Mouse (Mus musculus) intestine, embryonic 14.5 days (tissue): ENCODE measurements at regions not wholly inside any gene's neighbourhood (a gene's known extent, or its start where the extent isn't known, plus 50 kb on each side); places are given as distances from the start of the nearest gene placed in this dataset.

Experiments used
- ATAC-seq: fragments of 200-750 bp; cut with Nextera tagmentation; replicated peaks from 2 replicates; pipeline ENCODE4 v1.8.0; 2017; ENCODE audit warnings: low read depth, moderate number of reproducible peaks, moderate TSS enrichment, moderate library complexity; ENCODE audit not compliant: low FRiP score, low TSS enrichment
- DNase-seq: peaks from one replicate; pipeline ENCODE4 v3.0.0-alpha.2; 2018; ENCODE audit warnings: low spot score
- H3K27ac ChIP-seq: fragments of 300-500 bp; sonication (generic); 2 replicates; pipeline ENCODE4 v1.5.1; 2014; ENCODE audit warnings: low read depth, mild to moderate bottlenecking, control low read depth
- H3K27me3 ChIP-seq: fragments of 300-500 bp; sonication (generic); replicated peaks from 2 replicates; pipeline ENCODE4 v1.6.1; 2014; ENCODE audit warnings: low read length, control low read depth; ENCODE audit not compliant: control insufficient read depth, insufficient read depth
- H3K36me3 ChIP-seq: fragments of 300-500 bp; sonication (generic); 2 replicates; pipeline ENCODE4 v1.6.1; 2014; ENCODE audit warnings: low read length, control low read depth; ENCODE audit not compliant: control insufficient read depth, insufficient read depth
- H3K4me1 ChIP-seq: fragments of 300-500 bp; sonication (generic); replicated peaks from 2 replicates; pipeline ENCODE4 v1.6.1; 2014; ENCODE audit warnings: low read length, control low read depth, mixed read lengths; ENCODE audit not compliant: control insufficient read depth, insufficient read depth
- H3K4me2 ChIP-seq: fragments of 300-500 bp; sonication (generic); 2 replicates; pipeline ENCODE4 v1.6.1; 2014; ENCODE audit warnings: low read length
- H3K4me3 ChIP-seq: fragments of 300-500 bp; sonication (generic); 2 replicates; pipeline ENCODE4 v1.5.1; 2014; ENCODE audit warnings: low read depth, low read length, control low read depth, mixed read lengths
- H3K9ac ChIP-seq: fragments of 300-500 bp; sonication (generic); 2 replicates; pipeline ENCODE4 v1.6.1; 2014; ENCODE audit warnings: mild to moderate bottlenecking, low read length
- H3K9me3 ChIP-seq: fragments of 300-500 bp; sonication (generic); 2 replicates; pipeline ENCODE4 v1.6.1; 2016; ENCODE audit warnings: low read length, control low read depth; ENCODE audit not compliant: control insufficient read depth
- WGBS: fragments of 180-500 bp; shearing (Covaris S2); extraction: QIAGEN DNeasy Blood & Tissue Kit; methylation state at CpG from one replicate; pipeline ENCODE4 v1.1.7; 2014; 5-methylcytosine and 5-hydroxymethylcytosine counted together

DNA sequence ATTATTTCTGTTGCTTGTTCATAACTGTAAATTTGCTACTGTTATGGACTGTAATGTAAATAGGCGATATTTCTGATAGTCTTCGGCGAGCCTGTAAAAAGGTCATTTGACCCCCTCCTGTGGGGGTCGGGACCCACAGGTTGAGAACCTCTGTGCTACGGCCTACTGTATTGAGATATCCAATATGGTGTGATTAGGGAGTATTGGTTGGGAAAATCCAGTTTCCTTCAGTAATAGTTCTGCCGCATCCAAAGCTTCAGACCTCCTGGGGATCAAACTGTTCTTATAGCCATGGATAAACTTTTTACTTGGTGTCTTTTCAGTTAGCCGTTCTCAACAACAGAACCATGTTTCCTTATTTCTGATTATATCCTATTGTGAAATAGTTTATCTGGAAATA lies 136.5 kb upstream of the Samsn1 start:
- Histone ChIP-seq H3K27ac (no peak overlapping the region), H3K4me2 (no peak overlapping the region), H3K4me1 (0 out of 2 replicates have a peak, but pooled peaks cover 7% of the 10 kb centered on the region), H3K27me3 (no peaks in the 10 kb centered on the region), H3K9me3 (no peaks in the 10 kb centered on the region), H3K36me3 (no peaks in the 10 kb centered on the region), H3K4me3 (no peak overlapping the region), H3K9ac (no peak overlapping the region)
- DNase-seq (no peak), ATAC-seq (no peak)
- WGBS, result 95% methylated on average over 7 of the region's 7 CpGs

DNA sequence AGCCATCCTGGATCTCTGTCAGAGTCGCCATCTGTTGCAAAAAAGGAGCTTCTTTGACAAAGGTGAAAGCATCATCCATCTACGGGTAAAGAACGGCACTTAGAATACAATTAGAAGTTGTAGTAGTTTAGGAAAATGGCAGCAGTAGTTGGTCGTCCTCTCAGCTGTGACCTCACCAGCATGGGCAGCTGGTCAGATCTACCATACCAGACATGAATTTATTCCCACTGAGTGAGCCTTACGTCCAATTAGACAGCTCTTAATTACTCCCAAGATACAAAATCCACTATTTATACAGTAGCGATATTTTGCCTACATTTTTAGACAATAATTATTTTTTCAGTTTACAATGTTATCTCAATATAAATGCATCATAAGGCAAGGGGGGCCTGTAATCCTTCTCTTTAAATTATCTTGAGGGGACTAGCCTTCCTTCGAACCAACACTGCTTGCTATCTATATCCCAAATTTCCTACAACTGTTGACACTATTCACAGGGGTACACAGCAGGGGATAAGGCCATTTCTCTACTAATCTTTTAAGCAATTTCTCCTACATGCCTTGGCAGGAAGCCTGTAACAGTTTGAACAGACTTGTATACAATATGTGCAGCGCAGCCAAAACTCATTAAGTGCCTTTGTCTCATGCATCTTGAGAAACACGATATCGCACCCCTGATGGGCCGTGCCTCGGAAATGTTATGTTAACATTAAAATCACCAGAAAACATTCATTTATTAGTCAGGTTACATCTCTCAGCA lies 131.9 kb upstream of the Samsn1 start:
- H3K4me2 ChIP-seq, result no peak overlapping the region
- DNase-seq (peak; percentile 13), ATAC-seq (no peak)
- H3K27ac ChIP-seq, result no peak overlapping the region
- no peaks in the 10 kb centered on the region for H3K27me3 ChIP-seq
- H3K9me3 ChIP-seq, result no peaks in the 10 kb centered on the region
- H3K4me1 ChIP-seq, result 0 out of 2 replicates have a peak, but pooled peaks cover 7% of the 10 kb centered on the region
- 76% methylated on average over 12 of the region's 12 CpGs for WGBS
- no peak overlapping the region for H3K9ac ChIP-seq
- H3K4me3 ChIP-seq, result no peak overlapping the region
- no peaks in the 10 kb centered on the region for H3K36me3 ChIP-seq

DNA sequence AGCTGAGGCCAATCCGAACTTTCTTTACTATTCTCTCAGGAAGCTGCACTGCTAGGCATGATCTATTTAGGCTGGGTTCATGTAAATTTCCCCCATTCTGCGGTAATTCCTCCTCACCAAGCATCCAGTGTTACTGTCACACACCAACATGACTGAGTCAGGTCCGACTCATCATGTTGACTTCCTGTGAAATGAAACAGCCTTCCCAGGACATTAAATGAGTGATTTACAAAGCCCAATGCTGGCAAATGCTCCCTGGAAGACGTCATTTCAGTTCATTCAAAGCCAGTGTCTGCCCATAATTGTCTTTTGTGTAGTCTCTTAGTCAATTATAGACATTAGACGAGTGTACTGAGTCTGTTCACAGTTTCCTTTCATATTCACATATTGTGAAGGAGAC lies 127.5 kb upstream of the Samsn1 start:
- H3K4me3 ChIP-seq, result no peak overlapping the region
- no peaks in the 10 kb centered on the region for H3K27me3 ChIP-seq
- H3K27ac ChIP-seq, result no peak overlapping the region
- H3K9me3 ChIP-seq, result no peaks in the 10 kb centered on the region
- no peak overlapping the region for H3K4me2 ChIP-seq
- 56% methylated on average over 5 of the region's 5 CpGs for WGBS
- DNase-seq (peak; percentile 44), ATAC-seq (no peak)
- 0 out of 2 replicates have a peak, but pooled peaks cover 3% of the 10 kb centered on the region for H3K4me1 ChIP-seq
- no peaks in the 10 kb centered on the region for H3K36me3 ChIP-seq
- H3K9ac ChIP-seq, result no peak overlapping the region

DNA sequence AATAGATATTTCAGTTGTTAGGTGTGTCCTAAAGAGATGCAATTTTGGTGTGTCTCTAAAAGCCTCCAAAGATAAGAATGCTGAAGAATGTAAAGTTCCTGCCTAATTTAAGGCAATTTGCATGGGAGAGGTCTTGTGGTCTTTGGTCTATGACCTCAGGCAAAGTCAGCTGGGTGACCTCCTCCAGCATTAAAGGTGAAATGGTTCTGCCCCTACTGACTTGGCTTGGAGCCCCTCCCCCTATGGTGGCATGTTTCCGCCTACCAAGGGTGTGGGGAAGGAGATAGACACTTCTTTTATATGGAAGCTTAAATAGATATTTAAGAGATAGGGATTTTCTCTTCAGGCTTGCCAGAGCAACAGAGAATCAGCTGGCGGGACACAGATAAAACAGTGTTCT lies 111.8 kb upstream of the Samsn1 start:
- WGBS, result 89% methylated on average over 2 of the region's 2 CpGs
- DNase-seq, result peak; percentile 24
- H3K9ac ChIP-seq, result no peak overlapping the region
- no peaks in the 10 kb centered on the region for H3K9me3 ChIP-seq
- H3K4me3 ChIP-seq, result no peak overlapping the region
- H3K4me1 ChIP-seq, result no peaks in the 10 kb centered on the region
- no peak for ATAC-seq
- H3K27me3 ChIP-seq, result no peaks in the 10 kb centered on the region
- no peak overlapping the region for H3K27ac ChIP-seq
- no peak overlapping the region for H3K4me2 ChIP-seq
- no peaks in the 10 kb centered on the region for H3K36me3 ChIP-seq

DNA sequence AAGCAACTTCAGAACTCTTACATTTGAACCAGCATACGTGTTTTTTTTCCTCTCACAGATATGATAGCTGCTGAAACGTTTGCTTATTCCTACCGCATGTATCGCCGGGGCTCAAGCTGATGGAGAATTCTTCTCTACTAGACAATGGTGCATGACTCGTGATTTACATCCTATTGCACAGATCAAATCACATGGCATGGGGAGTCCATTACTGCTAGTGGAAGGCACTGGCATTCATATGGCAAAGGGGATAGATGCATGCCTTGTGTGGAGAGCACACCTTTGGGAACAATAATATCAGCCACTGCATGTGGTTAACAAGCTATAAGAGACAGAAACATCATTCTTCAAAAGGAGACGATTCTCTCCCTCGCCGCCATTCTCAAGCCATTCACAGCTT lies 108.4 kb upstream of the Samsn1 start:
- Histone ChIP-seq H3K4me1 (no peaks in the 10 kb centered on the region), H3K27ac (no peak overlapping the region), H3K9me3 (no peaks in the 10 kb centered on the region), H3K27me3 (no peaks in the 10 kb centered on the region), H3K9ac (no peak overlapping the region), H3K4me3 (no peak overlapping the region), H3K4me2 (no peak overlapping the region), H3K36me3 (no peaks in the 10 kb centered on the region)
- DNase-seq (no peak), ATAC-seq (no peak)
- 91% methylated on average over 9 of the region's 9 CpGs for WGBS

DNA sequence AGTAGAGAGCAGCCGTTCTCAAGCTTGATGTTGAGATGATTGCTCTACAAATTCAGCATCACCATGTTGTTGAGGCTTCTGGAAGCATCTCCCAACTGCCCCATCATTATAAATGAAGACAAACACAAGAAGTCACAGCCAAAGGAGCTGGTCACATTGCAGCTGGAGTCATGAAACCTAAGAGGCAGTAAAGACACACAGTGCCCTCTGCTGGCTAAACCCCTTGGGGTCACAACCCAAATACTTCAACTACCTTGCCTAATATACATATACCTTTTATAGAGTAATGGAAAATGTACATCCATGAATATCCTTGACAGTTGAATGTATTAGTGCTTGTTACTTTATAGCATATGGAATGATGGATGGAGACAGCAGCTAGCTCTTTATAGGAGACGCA lies 107.9 kb upstream of the Samsn1 start:
- no peaks in the 10 kb centered on the region for H3K27me3 ChIP-seq
- WGBS, result 96% methylated on average over 2 of the region's 2 CpGs

DNA sequence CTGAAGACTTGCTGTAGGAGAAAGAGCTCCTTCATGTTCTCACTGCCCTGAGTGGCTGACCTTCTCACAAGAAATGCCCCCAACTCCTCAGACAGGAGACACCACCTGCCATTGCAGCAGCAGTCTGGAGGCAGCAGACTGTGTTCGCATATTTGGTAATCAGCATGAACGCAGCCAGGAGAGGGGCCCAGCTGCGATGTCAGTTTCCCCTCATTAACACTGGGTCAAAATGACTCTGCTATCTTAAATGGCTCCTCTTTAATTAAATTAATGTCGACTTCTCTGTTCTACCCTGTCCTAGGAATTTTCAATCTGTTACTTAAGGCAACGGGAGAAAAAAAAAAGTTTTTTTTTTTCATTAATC lies 100.9 kb upstream of the Samsn1 start:
- Histone ChIP-seq H3K4me3 (no peak overlapping the region), H3K9ac (no peak overlapping the region), H3K9me3 (no peaks in the 10 kb centered on the region), H3K4me1 (no peaks in the 10 kb centered on the region), H3K36me3 (no peaks in the 10 kb centered on the region), H3K4me2 (no peak overlapping the region), H3K27ac (no peak overlapping the region), H3K27me3 (no peaks in the 10 kb centered on the region)
- WGBS, result 76% methylated on average over 5 of the region's 5 CpGs
- DNase-seq, result peak; percentile 43
- ATAC-seq, result no peak

More for the DNA sequence above, 107.9 kb upstream of the Samsn1 start:
- H3K27ac ChIP-seq, result no peak overlapping the region
- no peaks in the 10 kb centered on the region for H3K4me1 ChIP-seq
- H3K9me3 ChIP-seq, result no peaks in the 10 kb centered on the region
- H3K9ac ChIP-seq, result no peak overlapping the region
- ATAC-seq (no peak), DNase-seq (no peak)
- no peak overlapping the region for H3K4me2 ChIP-seq
- no peaks in the 10 kb centered on the region for H3K36me3 ChIP-seq
- H3K4me3 ChIP-seq, result no peak overlapping the region

DNA sequence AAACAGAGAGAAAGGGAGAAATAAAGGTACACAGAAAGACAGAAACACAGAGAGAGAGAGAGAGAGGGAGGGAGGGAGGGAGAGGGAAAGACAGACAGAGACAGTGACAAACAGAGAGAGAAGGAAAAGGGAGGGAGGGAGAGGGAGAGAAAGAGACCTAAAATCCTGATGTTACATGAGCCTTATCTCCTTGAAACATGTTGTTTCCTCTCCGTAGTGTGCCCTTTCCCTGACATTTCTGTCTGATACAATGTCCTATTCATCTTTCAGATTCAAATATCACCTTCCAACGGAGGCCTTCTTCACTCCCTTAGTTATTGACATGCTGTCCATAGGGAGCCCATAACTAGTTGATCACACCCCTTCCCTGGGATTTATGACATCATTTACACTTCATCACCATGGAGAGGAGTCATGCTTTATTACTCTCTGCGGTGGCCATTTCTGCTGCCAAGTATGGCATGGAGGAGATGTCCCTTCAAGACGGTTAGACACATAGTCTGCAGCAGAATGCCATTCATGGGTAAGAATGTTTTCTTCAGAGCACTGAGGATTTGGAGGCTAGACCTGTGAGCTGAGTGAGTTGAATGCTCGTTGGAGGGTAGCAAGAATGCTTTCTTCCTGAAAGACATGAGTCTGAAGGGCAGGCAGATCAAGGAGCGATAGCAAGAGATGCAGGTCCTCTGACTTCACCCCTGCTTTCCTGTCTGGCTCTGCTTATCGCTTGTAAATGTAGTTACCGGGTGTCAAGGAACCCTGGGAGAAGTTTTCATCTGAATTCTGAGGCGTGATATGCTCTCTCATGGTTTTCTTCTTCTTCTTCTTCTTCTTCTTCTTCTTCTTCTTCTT lies 100.3 kb upstream of the Samsn1 start:
- no peaks in the 10 kb centered on the region for H3K4me1 ChIP-seq
- WGBS, result 68% methylated on average over 9 of the region's 9 CpGs
- no peak overlapping the region for H3K4me2 ChIP-seq

More for the DNA sequence above, 100.3 kb upstream of the Samsn1 start:
- no peak overlapping the region for H3K9ac ChIP-seq
- no peaks in the 10 kb centered on the region for H3K27me3 ChIP-seq
- ATAC-seq (no peak), DNase-seq (peak; percentile 47)
- H3K4me3 ChIP-seq, result no peak overlapping the region
- H3K36me3 ChIP-seq, result no peaks in the 10 kb centered on the region
- H3K27ac ChIP-seq, result no peak overlapping the region
- no peaks in the 10 kb centered on the region for H3K9me3 ChIP-seq
